Comparison of ENCODE assay signal across 8 mouse cellular contexts in genomic region chr10:57531076-57531475, GRCm38 (mm10). TPM values are rescaled to one million over a fixed set of nuclear protein-coding genes. Genes with fewer than 3 reads are reported as not detected.
DNase-seq lines count a peak whose midpoint lies in the region; ATAC-seq lines count a peak whose summit lies in the region.

No protein-coding gene starts in this region.

- H3K4me1 ChIP-seq in kidney, embryonic 16.5 days (ENCODE audit: insufficient read depth, low read length), result peaks cover 13% of the 10 kb centered on the region
- peaks cover 16% of the 10 kb centered on the region for H3K4me1 ChIP-seq in limb, embryonic 12.5 days (replicated peaks)
- H3K4me1 ChIP-seq in stomach, embryonic 14.5 days (ENCODE audit: control insufficient read depth, insufficient read depth, low read length), result peaks cover 3% of the 10 kb centered on the region; the same call in 1 of the 2 replicates

- ATAC-seq in kidney, embryonic 16.5 days (ENCODE audit: low FRiP score, low TSS enrichment), result no peak
- ATAC-seq in erythroid progenitor cell, adult 5-6 weeks (replicated peaks; ENCODE audit: low FRiP score, poor library complexity, severe bottlenecking), result peak; percentile 39; the same call in 1 of the 2 replicates
- no peak for ATAC-seq in limb, embryonic 12.5 days (ENCODE audit: insufficient number of reproducible peaks, insufficient read depth, low FRiP score, low TSS enrichment, low read depth)
- no peak for ATAC-seq in stomach, embryonic 14.5 days (ENCODE audit: insufficient number of reproducible peaks, insufficient read depth, low FRiP score, low read depth)

- no peaks in the 10 kb centered on the region for H3K27me3 ChIP-seq in kidney, embryonic 16.5 days (ENCODE audit: insufficient read depth, low read length)
- H3K27me3 ChIP-seq in limb, embryonic 12.5 days, result no peaks in the 10 kb centered on the region
- H3K27me3 ChIP-seq in stomach, embryonic 14.5 days (ENCODE audit: control insufficient read depth, insufficient read depth, low read length), result no peaks in the 10 kb centered on the region

- peak overlapping the region; percentile 75 for H3K4me2 ChIP-seq in kidney, embryonic 16.5 days (replicated peaks; ENCODE audit: low read depth, low read length)
- peak overlapping the region; percentile 66 for H3K4me2 ChIP-seq in limb, embryonic 12.5 days
- peak overlapping the region; percentile 59 for H3K4me2 ChIP-seq in stomach, embryonic 14.5 days (replicated peaks; ENCODE audit: low read depth, low read length)

- peak overlapping the region; percentile 89 for H3K4me3 ChIP-seq in kidney, embryonic 16.5 days (ENCODE audit: low read length)
- H3K4me3 ChIP-seq in limb, embryonic 12.5 days (replicated peaks), result peak overlapping the region; percentile 80
- peak overlapping the region; percentile 87 for H3K4me3 ChIP-seq in stomach, embryonic 14.5 days (ENCODE audit: low read depth, low read length)

- 59% methylated on average over 2 of the region's 2 CpGs for WGBS in kidney, embryonic 16.5 days
- 66% methylated on average over 2 of the region's 2 CpGs for WGBS in limb, embryonic 12.5 days
- WGBS in stomach, embryonic 14.5 days, result 64% methylated on average over 2 of the region's 2 CpGs

- H3K9me3 ChIP-seq in kidney, embryonic 16.5 days (ENCODE audit: low read length), result no peaks in the 10 kb centered on the region
- H3K9me3 ChIP-seq in limb, embryonic 12.5 days, result no peaks in the 10 kb centered on the region
- H3K9me3 ChIP-seq in stomach, embryonic 14.5 days (ENCODE audit: control insufficient read depth, low read depth, low read length), result no peaks in the 10 kb centered on the region

- no peak overlapping the region for H3K27ac ChIP-seq in kidney, embryonic 16.5 days (ENCODE audit: low read length)
- no peak overlapping the region for H3K27ac ChIP-seq in limb, embryonic 12.5 days
- H3K27ac ChIP-seq in stomach, embryonic 14.5 days (ENCODE audit: low read length), result no peak overlapping the region

- peaks cover 12% of the 10 kb centered on the region for H3K36me3 ChIP-seq in kidney, embryonic 16.5 days (ENCODE audit: insufficient read depth, low read length)
- peaks cover 13% of the 10 kb centered on the region for H3K36me3 ChIP-seq in limb, embryonic 12.5 days
- H3K36me3 ChIP-seq in stomach, embryonic 14.5 days (ENCODE audit: control insufficient read depth, insufficient read depth, low read length), result peaks cover 12% of the 10 kb centered on the region

- 0 out of 2 replicates have a peak overlapping the region, but pooled peaks have one; percentile 22 for H3K9ac ChIP-seq in kidney, embryonic 16.5 days (replicated peaks; ENCODE audit: low read length)
- H3K9ac ChIP-seq in limb, embryonic 12.5 days (replicated peaks), result no peak overlapping the region
- 0 out of 2 replicates have a peak overlapping the region, but pooled peaks have one; percentile 84 for H3K9ac ChIP-seq in stomach, embryonic 14.5 days (replicated peaks; ENCODE audit: low read depth, low read length)

- DNase-seq in kidney, postnatal 4 days, result no peak
- DNase-seq in Muller cell, postnatal 12 days (ENCODE audit: inconsistent ontology term), result peak; percentile 14
- DNase-seq in cerebellum, adult 11-12 months, result no peak
- DNase-seq in urinary bladder, postnatal 4 days (ENCODE audit: low spot score in 2 of 2), result no peak

RNA-seq across cellular contexts. Expression of gene Serinc1, which starts 1.3 kb away (rescaled TPM):
- polyA plus RNA-seq in kidney, embryonic 16.5 days (2015; fragmentation: Nextera tagmentation; extraction: Ambion mirVana), result 153 and 163 TPM in 2 replicates
- 99.1 and 109 TPM in 2 replicates for total RNA-seq in erythroid progenitor cell, adult 5-6 weeks (2015; ENCODE audit: low replicate concordance)
- 115 and 138 TPM in 2 replicates for total RNA-seq in erythroid progenitor cell, adult 5-6 weeks (2017; ENCODE audit: low replicate concordance)
- 153 and 168 TPM in 2 replicates for polyA plus RNA-seq in limb, embryonic 12.5 days (2016; fragmentation: Nextera tagmentation; extraction: Ambion mirVana)
- polyA plus RNA-seq in stomach, embryonic 14.5 days (2014; fragmentation: Nextera tagmentation; extraction: Ambion mirVana), result 162 and 167 TPM in 2 replicates

RNA-seq across cellular contexts. Expression of gene Hsf2, which starts 44.9 kb away (rescaled TPM):
- 22.5 and 27.6 TPM in 2 replicates for polyA plus RNA-seq in kidney, embryonic 16.5 days (2015; fragmentation: Nextera tagmentation; extraction: Ambion mirVana)
- total RNA-seq in erythroid progenitor cell, adult 5-6 weeks (2015; ENCODE audit: low replicate concordance), result 1.8 TPM in 1 of 2 replicates, not detected in the other
- 1.3 TPM in 1 of 2 replicates, not detected in the other for total RNA-seq in erythroid progenitor cell, adult 5-6 weeks (2017; ENCODE audit: low replicate concordance)
- polyA plus RNA-seq in limb, embryonic 12.5 days (2016; fragmentation: Nextera tagmentation; extraction: Ambion mirVana), result 47.2 and 51.2 TPM in 2 replicates
- polyA plus RNA-seq in stomach, embryonic 14.5 days (2014; fragmentation: Nextera tagmentation; extraction: Ambion mirVana), result 38.9 and 39.8 TPM in 2 replicates
